Mouse (Mus musculus) MEL (cell line): ENCODE data around the gene Serinc2. TPM values are rescaled to one million over a fixed set of nuclear protein-coding genes. Genes with fewer than 3 reads are reported as not detected.

ENCODE experiments used
- DNase-seq: peaks from one replicate; pipeline ENCODE4 v3.0.0; 2011; ENCODE audit warnings: low read depth, low spot score
- H3K27ac ChIP-seq: 2 replicates; pipeline ENCODE4 v1.5.1; 2012; ENCODE audit warnings: low read depth, mild to moderate bottlenecking, control low read depth, low read length, moderate library complexity; ENCODE audit not compliant: control insufficient read depth
- H3K27me3 ChIP-seq, 2 experiments: fragments of 150-350 bp in 1 of 2; sonication (generic) in 1 of 2; 2 replicates each; pipeline ENCODE4 v1.6.1; 2012; ENCODE audit warnings: low read length in 2 of 2, mild to moderate bottlenecking in 2 of 2, improper control_type of control experiment in 1 of 2, moderate library complexity in 1 of 2; ENCODE audit not compliant: insufficient read depth in 2 of 2, control insufficient read depth in 1 of 2
- H3K36me3 ChIP-seq, 2 experiments: 2 replicates each; pipeline ENCODE4 v1.6.1; 2012 to 2014; ENCODE audit warnings: low read length in 2 of 2, improper control_type of control experiment in 1 of 2, inconsistent platforms in 1 of 2, mild to moderate bottlenecking in 1 of 2; ENCODE audit not compliant: insufficient read depth in 2 of 2, control insufficient read depth in 1 of 2
- H3K4me1 ChIP-seq, 2 experiments: fragments of 150-350 bp in 1 of 2; sonication (generic) in 1 of 2; 2 replicates each; pipeline ENCODE4 v1.6.1; 2012; ENCODE audit warnings: low read length in 2 of 2, improper control_type of control experiment in 1 of 2, mild to moderate bottlenecking in 1 of 2; ENCODE audit not compliant: insufficient read depth in 2 of 2, control insufficient read depth in 1 of 2
- H3K4me3 ChIP-seq, 2 experiments: fragments of 150-350 bp in 1 of 2; sonication (generic) in 1 of 2; 2 replicates each; pipeline ENCODE4 v1.5.1; 2012; ENCODE audit warnings: low read depth in 2 of 2, low read length in 2 of 2, mild to moderate bottlenecking in 2 of 2, moderate library complexity in 2 of 2, control low read depth in 1 of 2, improper control_type of control experiment in 1 of 2; ENCODE audit not compliant: control insufficient read depth in 1 of 2, insufficient read depth in 1 of 2
- H3K79me2 ChIP-seq: 2 replicates; pipeline ENCODE4 v1.6.1; 2012; ENCODE audit warnings: mild to moderate bottlenecking, low read length, moderate library complexity; ENCODE audit not compliant: control insufficient read depth, poor library complexity, insufficient read depth
- H3K9ac ChIP-seq: 2 replicates; pipeline ENCODE4 v1.6.1; 2012; ENCODE audit warnings: low read depth, mild to moderate bottlenecking, control low read depth, low read length, moderate library complexity; ENCODE audit not compliant: control insufficient read depth, poor library complexity, severe bottlenecking
- H3K9me3 ChIP-seq: fragments of 150-350 bp; sonication (generic); replicated peaks from 2 replicates; pipeline ENCODE4 v1.6.1; 2012; ENCODE audit warnings: mild to moderate bottlenecking, low read length, improper control_type of control experiment, moderate library complexity; ENCODE audit not compliant: insufficient read depth
- BHLHE40 ChIP-seq: IDR thresholded peaks from 2 replicates; pipeline ENCODE4 v1.6.1; 2012; ENCODE audit warnings: low read depth, mild to moderate bottlenecking, inconsistent platforms, low read length, improper control_type of control experiment, borderline replicate concordance
- CHD1 ChIP-seq: IDR thresholded peaks from 2 replicates; pipeline ENCODE4 v1.6.1; 2012; ENCODE audit warnings: low read depth, mild to moderate bottlenecking, inconsistent platforms, low read length, improper control_type of control experiment
- CTCF ChIP-seq, 3 experiments: IDR thresholded peaks in 2 of 3; conservative IDR thresholded peaks in 1 of 3; 2 replicates each; pipeline ENCODE4 v1.5.1; 2011 to 2012; ENCODE audit warnings: low read length in 3 of 3, low read depth in 2 of 3, mild to moderate bottlenecking in 2 of 3, improper control_type of control experiment in 1 of 3, inconsistent platforms in 1 of 3, mixed read lengths in 1 of 3, moderate library complexity in 1 of 3; ENCODE audit not compliant: control insufficient read depth in 1 of 3, insufficient read depth in 1 of 3, poor library complexity in 1 of 3, severe bottlenecking in 1 of 3
- EP300 ChIP-seq, 2 experiments: IDR thresholded peaks; 2 replicates each; pipeline ENCODE4 v1.6.1; 2011; ENCODE audit warnings: improper control_type of control experiment in 2 of 2, low read length in 2 of 2, low read depth in 1 of 2, mild to moderate bottlenecking in 1 of 2
- GABPA ChIP-seq: IDR thresholded peaks from 2 replicates; pipeline ENCODE4 v1.6.1; 2012; ENCODE audit warnings: low read depth, mild to moderate bottlenecking, inconsistent platforms, low read length, improper control_type of control experiment, moderate library complexity
- HCFC1 ChIP-seq: IDR thresholded peaks from 2 replicates; pipeline ENCODE4 v1.6.1; 2012; ENCODE audit warnings: low read depth, mild to moderate bottlenecking, inconsistent platforms, low read length, improper control_type of control experiment, moderate library complexity
- KAT2A ChIP-seq: conservative IDR thresholded peaks from 2 replicates; pipeline ENCODE4 v1.6.1; 2012; ENCODE audit warnings: low read depth, low read length, improper control_type of control experiment, inconsistent platforms
- MAFK ChIP-seq: IDR thresholded peaks from 2 replicates; pipeline ENCODE4 v1.6.1; 2011; ENCODE audit warnings: low read depth, mild to moderate bottlenecking, low read length, improper control_type of control experiment, borderline replicate concordance
- MAX ChIP-seq: IDR thresholded peaks from 2 replicates; pipeline ENCODE4 v1.6.1; 2011; ENCODE audit warnings: low read length, improper control_type of control experiment
- MAZ ChIP-seq: IDR thresholded peaks from 2 replicates; pipeline ENCODE4 v1.6.1; 2012; ENCODE audit warnings: low read depth, mild to moderate bottlenecking, inconsistent platforms, low read length, improper control_type of control experiment
- MEF2A ChIP-seq: IDR thresholded peaks from 2 replicates; pipeline ENCODE4 v1.6.1; 2014; ENCODE audit warnings: low read depth, mild to moderate bottlenecking, inconsistent platforms, low read length, improper control_type of control experiment; ENCODE audit not compliant: poor library complexity, insufficient replicate concordance, severe bottlenecking; ENCODE audit errors: extremely low read depth
- MYC ChIP-seq: IDR thresholded peaks from 2 replicates; pipeline ENCODE4 v1.6.1; 2011; ENCODE audit warnings: low read depth, mild to moderate bottlenecking, low read length, improper control_type of control experiment, moderate library complexity
- RCOR1 ChIP-seq: IDR thresholded peaks from 2 replicates; pipeline ENCODE4 v1.6.1; 2012; ENCODE audit warnings: low read depth, mild to moderate bottlenecking, inconsistent platforms, low read length, improper control_type of control experiment
- TAL1 ChIP-seq: IDR thresholded peaks from 2 replicates; pipeline ENCODE4 v1.6.1; 2012; ENCODE audit warnings: mild to moderate bottlenecking, inconsistent platforms, low read length, moderate library complexity, mixed read lengths
- TBP ChIP-seq: IDR thresholded peaks from 2 replicates; pipeline ENCODE4 v1.8.0; 2011; ENCODE audit warnings: low read depth, low read length, improper control_type of control experiment
- TCF12 ChIP-seq: IDR thresholded peaks from 2 replicates; pipeline ENCODE4 v1.6.1; 2014; ENCODE audit warnings: low read depth, mild to moderate bottlenecking, inconsistent platforms, low read length, improper control_type of control experiment, moderate library complexity
- USF1 ChIP-seq: IDR thresholded peaks from 2 replicates; pipeline ENCODE4 v1.6.1; 2014; ENCODE audit warnings: low read depth, mild to moderate bottlenecking, inconsistent platforms, low read length, improper control_type of control experiment, moderate library complexity
- ZKSCAN1 ChIP-seq: IDR thresholded peaks from 2 replicates; pipeline ENCODE4 v1.6.1; 2012; ENCODE audit warnings: low read depth, mild to moderate bottlenecking, inconsistent platforms, low read length, improper control_type of control experiment, moderate library complexity
- ZMIZ1 ChIP-seq: IDR thresholded peaks from 2 replicates; pipeline ENCODE4 v1.6.1; 2012; ENCODE audit warnings: low read depth, mild to moderate bottlenecking, inconsistent platforms, low read length, improper control_type of control experiment, moderate library complexity
- polyA plus RNA-seq, 2 experiments: library from polyadenylated mRNA; stranded (reverse) in 1 of 2; unstranded in 1 of 2; fragments of >175 nt in 1 of 2; fragments of >200 nt in 1 of 2; gene quantifications; 2 replicates each; pipeline versions ENCODE4 v1.2.1 to v1.2.4; 2012; ENCODE audit warnings: low replicate concordance in 2 of 2, low read depth in 1 of 2; ENCODE audit not compliant: insufficient read length in 2 of 2, insufficient read depth in 1 of 2, missing spikeins in 1 of 2
- total RNA-seq: library from RNA; depleted of rRNA; stranded (reverse); fragments of 300-350 nt; gene quantifications from 2 replicates; pipeline ENCODE4 v1.2.3, GENCODE M21; 2012

Serinc2 gene
- total and polyA plus RNA-seq, 3 experiments, result 0.21 TPM; not detected in 2

- peaks cover 0 to 3% of the 10 kb centered on the region in 2 experiments; a peak in 2 of 4 replicates for H3K27me3 ChIP-seq
- no peak for TF ChIP-seq TBP
- TF ChIP-seq HCFC1, result no peak
- TF ChIP-seq ZKSCAN1, result no peak
- TF ChIP-seq ZMIZ1, result no peak
- TF ChIP-seq TCF12, result no peak
- no peak for TF ChIP-seq MYC
- TF ChIP-seq GABPA, result no peak
- no peak for TF ChIP-seq BHLHE40
- no peak for TF ChIP-seq CHD1
- TF ChIP-seq CTCF (IDR thresholded peaks at IDR 0.05 in 2 of 3, conservative IDR thresholded peaks at IDR 0.05 in 1 of 3; ENCODE audit: control insufficient read depth in 1 of 3, insufficient read depth in 1 of 3, low read depth in 2 of 3, low read length in 3 of 3, poor library complexity in 1 of 3, severe bottlenecking in 1 of 3), result no peak
- no peak for TF ChIP-seq MAX
- TF ChIP-seq USF1, result no peak
- no peak for TF ChIP-seq MAFK
- TF ChIP-seq MEF2A, result no peak
- TF ChIP-seq TAL1, result no peak
- TF ChIP-seq MAZ, result no peak
- TF ChIP-seq KAT2A, result no peak
Observed at GRCm38 (mm10) chr4:130275823-130276105, 3.2 kb downstream of the Serinc2 start.

GRCm38 (mm10) chr4:130275016-130275822, 3.8 kb downstream of the Serinc2 start:
- TF ChIP-seq EP300 (IDR thresholded peaks at IDR 0.05; ENCODE audit: low read depth in 1 of 2, low read length in 2 of 2) (no peak), RCOR1 (no peak), USF1 (no peak)

More at GRCm38 (mm10) chr4:130275823-130276105, 3.2 kb downstream of the Serinc2 start:
- Histone ChIP-seq H3K4me1 (no peaks in the 10 kb centered on the region), H3K79me2 (no peaks in the 10 kb centered on the region), H3K36me3 (no peaks in the 10 kb centered on the region), H3K4me3 (no peak overlapping the region), H3K9me3 (no peaks in the 10 kb centered on the region), H3K9ac (no peak overlapping the region), H3K27ac (no peak overlapping the region)
- DNase-seq, result no peak

More at GRCm38 (mm10) chr4:130275016-130275822, 3.8 kb downstream of the Serinc2 start:
- no peaks in the 10 kb centered on the region for H3K36me3 ChIP-seq
- no peaks in the 10 kb centered on the region for H3K9me3 ChIP-seq
- DNase-seq, result no peak
- no peaks in the 10 kb centered on the region for H3K4me1 ChIP-seq
- H3K4me3 ChIP-seq, result no peak overlapping the region
- H3K27ac ChIP-seq, result no peak overlapping the region
- no peaks in the 10 kb centered on the region for H3K79me2 ChIP-seq
- no peak overlapping the region for H3K9ac ChIP-seq
- peaks cover 0 to 3% of the 10 kb centered on the region in 2 experiments; a peak in 2 of 4 replicates for H3K27me3 ChIP-seq
